Mouse (Mus musculus) MEL (cell line): ENCODE data around the gene Pet100. TPM values are rescaled to one million over a fixed set of nuclear protein-coding genes. Genes with fewer than 3 reads are reported as not detected.

Experiments
- DNase-seq: peaks from one replicate; pipeline ENCODE4 v3.0.0; 2011; ENCODE audit warnings: low read depth, low spot score
- H3K27ac ChIP-seq: 2 replicates; pipeline ENCODE4 v1.5.1; 2012; ENCODE audit warnings: low read depth, mild to moderate bottlenecking, control low read depth, low read length, moderate library complexity; ENCODE audit not compliant: control insufficient read depth
- H3K27me3 ChIP-seq, 2 experiments: fragments of 150-350 bp in 1 of 2; sonication (generic) in 1 of 2; 2 replicates each; pipeline ENCODE4 v1.6.1; 2012; ENCODE audit warnings: low read length in 2 of 2, mild to moderate bottlenecking in 2 of 2, improper control_type of control experiment in 1 of 2, moderate library complexity in 1 of 2; ENCODE audit not compliant: insufficient read depth in 2 of 2, control insufficient read depth in 1 of 2
- H3K36me3 ChIP-seq, 2 experiments: 2 replicates each; pipeline ENCODE4 v1.6.1; 2012 to 2014; ENCODE audit warnings: low read length in 2 of 2, improper control_type of control experiment in 1 of 2, inconsistent platforms in 1 of 2, mild to moderate bottlenecking in 1 of 2; ENCODE audit not compliant: insufficient read depth in 2 of 2, control insufficient read depth in 1 of 2
- H3K4me1 ChIP-seq, 2 experiments: fragments of 150-350 bp in 1 of 2; sonication (generic) in 1 of 2; 2 replicates each; pipeline ENCODE4 v1.6.1; 2012; ENCODE audit warnings: low read length in 2 of 2, improper control_type of control experiment in 1 of 2, mild to moderate bottlenecking in 1 of 2; ENCODE audit not compliant: insufficient read depth in 2 of 2, control insufficient read depth in 1 of 2
- H3K4me3 ChIP-seq, 2 experiments: fragments of 150-350 bp in 1 of 2; sonication (generic) in 1 of 2; 2 replicates each; pipeline ENCODE4 v1.5.1; 2012; ENCODE audit warnings: low read depth in 2 of 2, low read length in 2 of 2, mild to moderate bottlenecking in 2 of 2, moderate library complexity in 2 of 2, control low read depth in 1 of 2, improper control_type of control experiment in 1 of 2; ENCODE audit not compliant: control insufficient read depth in 1 of 2, insufficient read depth in 1 of 2
- H3K79me2 ChIP-seq: 2 replicates; pipeline ENCODE4 v1.6.1; 2012; ENCODE audit warnings: mild to moderate bottlenecking, low read length, moderate library complexity; ENCODE audit not compliant: control insufficient read depth, poor library complexity, insufficient read depth
- H3K9ac ChIP-seq: 2 replicates; pipeline ENCODE4 v1.6.1; 2012; ENCODE audit warnings: low read depth, mild to moderate bottlenecking, control low read depth, low read length, moderate library complexity; ENCODE audit not compliant: control insufficient read depth, poor library complexity, severe bottlenecking
- H3K9me3 ChIP-seq: fragments of 150-350 bp; sonication (generic); replicated peaks from 2 replicates; pipeline ENCODE4 v1.6.1; 2012; ENCODE audit warnings: mild to moderate bottlenecking, low read length, improper control_type of control experiment, moderate library complexity; ENCODE audit not compliant: insufficient read depth
- BHLHE40 ChIP-seq: IDR thresholded peaks from 2 replicates; pipeline ENCODE4 v1.6.1; 2012; ENCODE audit warnings: low read depth, mild to moderate bottlenecking, inconsistent platforms, low read length, improper control_type of control experiment, borderline replicate concordance
- CHD1 ChIP-seq: IDR thresholded peaks from 2 replicates; pipeline ENCODE4 v1.6.1; 2012; ENCODE audit warnings: low read depth, mild to moderate bottlenecking, inconsistent platforms, low read length, improper control_type of control experiment
- CHD2 ChIP-seq: IDR thresholded peaks from 2 replicates; pipeline ENCODE4 v1.6.1; 2011; ENCODE audit warnings: low read length, improper control_type of control experiment
- E2F4 ChIP-seq: IDR thresholded peaks from 2 replicates; pipeline ENCODE4 v1.6.1; 2011; ENCODE audit warnings: low read depth, low read length, improper control_type of control experiment, borderline replicate concordance
- ELF1 ChIP-seq: IDR thresholded peaks from 2 replicates; pipeline ENCODE4 v1.6.1; 2014; ENCODE audit warnings: low read depth, mild to moderate bottlenecking, inconsistent platforms, low read length, improper control_type of control experiment, moderate library complexity
- GABPA ChIP-seq: IDR thresholded peaks from 2 replicates; pipeline ENCODE4 v1.6.1; 2012; ENCODE audit warnings: low read depth, mild to moderate bottlenecking, inconsistent platforms, low read length, improper control_type of control experiment, moderate library complexity
- GATA1 ChIP-seq: IDR thresholded peaks from 2 replicates; pipeline ENCODE4 v1.6.1; 2011; ENCODE audit warnings: low read depth, low read length, improper control_type of control experiment
- HCFC1 ChIP-seq: IDR thresholded peaks from 2 replicates; pipeline ENCODE4 v1.6.1; 2012; ENCODE audit warnings: low read depth, mild to moderate bottlenecking, inconsistent platforms, low read length, improper control_type of control experiment, moderate library complexity
- JUND ChIP-seq: IDR thresholded peaks from 2 replicates; pipeline ENCODE4 v1.6.1; 2011; ENCODE audit warnings: low read depth, mild to moderate bottlenecking, improper control_type of control experiment, low read length
- MAFK ChIP-seq: IDR thresholded peaks from 2 replicates; pipeline ENCODE4 v1.6.1; 2011; ENCODE audit warnings: low read depth, mild to moderate bottlenecking, low read length, improper control_type of control experiment, borderline replicate concordance
- MAX ChIP-seq: IDR thresholded peaks from 2 replicates; pipeline ENCODE4 v1.6.1; 2011; ENCODE audit warnings: low read length, improper control_type of control experiment
- MEF2A ChIP-seq: IDR thresholded peaks from 2 replicates; pipeline ENCODE4 v1.6.1; 2014; ENCODE audit warnings: low read depth, mild to moderate bottlenecking, inconsistent platforms, low read length, improper control_type of control experiment; ENCODE audit not compliant: poor library complexity, insufficient replicate concordance, severe bottlenecking; ENCODE audit errors: extremely low read depth
- MXI1 ChIP-seq: IDR thresholded peaks from 2 replicates; pipeline ENCODE4 v1.6.1; 2011; ENCODE audit warnings: mild to moderate bottlenecking, low read depth, low read length, improper control_type of control experiment
- NELFE ChIP-seq: IDR thresholded peaks from 2 replicates; pipeline ENCODE4 v1.6.1; 2011; ENCODE audit warnings: low read depth, low read length, improper control_type of control experiment
- POLR2AphosphoS2 ChIP-seq: IDR thresholded peaks from 2 replicates; pipeline ENCODE4 v1.6.1; 2011; ENCODE audit warnings: low read length, improper control_type of control experiment
- RAD21 ChIP-seq: IDR thresholded peaks from 2 replicates; pipeline ENCODE4 v1.6.1; 2011; ENCODE audit warnings: mild to moderate bottlenecking, low read depth, low read length, improper control_type of control experiment
- RCOR1 ChIP-seq: IDR thresholded peaks from 2 replicates; pipeline ENCODE4 v1.6.1; 2012; ENCODE audit warnings: low read depth, mild to moderate bottlenecking, inconsistent platforms, low read length, improper control_type of control experiment
- SMC3 ChIP-seq: IDR thresholded peaks from 2 replicates; pipeline ENCODE4 v1.6.1; 2011; ENCODE audit warnings: low read depth, low read length, improper control_type of control experiment
- TCF12 ChIP-seq: IDR thresholded peaks from 2 replicates; pipeline ENCODE4 v1.6.1; 2014; ENCODE audit warnings: low read depth, mild to moderate bottlenecking, inconsistent platforms, low read length, improper control_type of control experiment, moderate library complexity
- UBTF ChIP-seq: IDR thresholded peaks from 2 replicates; pipeline ENCODE4 v1.6.1; 2012; ENCODE audit warnings: low read depth, mild to moderate bottlenecking, inconsistent platforms, low read length, improper control_type of control experiment, moderate library complexity, borderline replicate concordance; ENCODE audit not compliant: insufficient read depth
- USF2 ChIP-seq, 2 experiments: IDR thresholded peaks; 2 replicates each; pipeline ENCODE4 v1.6.1; 2011 to 2012; ENCODE audit warnings: improper control_type of control experiment in 2 of 2, low read length in 2 of 2, borderline replicate concordance in 1 of 2, inconsistent platforms in 1 of 2, low read depth in 1 of 2, mild to moderate bottlenecking in 1 of 2; ENCODE audit not compliant: insufficient read depth in 1 of 2
- ZC3H11A ChIP-seq: IDR thresholded peaks from 2 replicates; pipeline ENCODE4 v1.6.1; 2012; ENCODE audit warnings: low read depth, mild to moderate bottlenecking, inconsistent platforms, low read length, improper control_type of control experiment
- ZMIZ1 ChIP-seq: IDR thresholded peaks from 2 replicates; pipeline ENCODE4 v1.6.1; 2012; ENCODE audit warnings: low read depth, mild to moderate bottlenecking, inconsistent platforms, low read length, improper control_type of control experiment, moderate library complexity
- ZNF384 ChIP-seq: IDR thresholded peaks from 2 replicates; pipeline ENCODE4 v1.6.1; 2012; ENCODE audit warnings: low read depth, mild to moderate bottlenecking, inconsistent platforms, low read length, improper control_type of control experiment
- polyA plus RNA-seq, 2 experiments: library from polyadenylated mRNA; stranded (reverse) in 1 of 2; unstranded in 1 of 2; fragments of >175 nt in 1 of 2; fragments of >200 nt in 1 of 2; gene quantifications; 2 replicates each; pipeline versions ENCODE4 v1.2.1 to v1.2.4; 2012; ENCODE audit warnings: low replicate concordance in 2 of 2, low read depth in 1 of 2; ENCODE audit not compliant: insufficient read length in 2 of 2, insufficient read depth in 1 of 2, missing spikeins in 1 of 2
- total RNA-seq: library from RNA; depleted of rRNA; stranded (reverse); fragments of 300-350 nt; gene quantifications from 2 replicates; pipeline ENCODE4 v1.2.3, GENCODE M21; 2012

Pet100 gene
- total and polyA plus RNA-seq, 3 experiments = 58.7 to 64.2 TPM; not detected in 1

GRCm38 (mm10) chr8:3606593-3606992, 14.8 kb upstream of the Pet100 start:
- Histone ChIP-seq H3K9ac (peak overlapping the region; percentile 33), H3K27ac (0 out of 2 replicates have a peak overlapping the region, but pooled peaks have one; percentile 15), H3K4me1 (peaks cover 0 to 18% of the 10 kb centered on the region in 2 experiments; a peak in 2 of 4 replicates), H3K9me3 (no peaks in the 10 kb centered on the region), H3K27me3 (no peaks in the 10 kb centered on the region), H3K4me3 (no peak overlapping the region), H3K36me3 (peaks cover 0 to 11% of the 10 kb centered on the region in 2 experiments), H3K79me2 (no peaks in the 10 kb centered on the region)
- TF ChIP-seq TCF12 = no peak
- TF ChIP-seq GATA1 = no peak
- no peak for TF ChIP-seq CHD2
- TF ChIP-seq GABPA = no peak
- TF ChIP-seq JUND = no peak
- no peak for TF ChIP-seq HCFC1
- TF ChIP-seq RCOR1 = no peak
- TF ChIP-seq POLR2AphosphoS2 = no peak
- TF ChIP-seq MXI1 = no peak
- no peak for TF ChIP-seq ZMIZ1
- TF ChIP-seq RAD21 = no peak
- TF ChIP-seq SMC3 = no peak
- no peak for TF ChIP-seq NELFE
- TF ChIP-seq ELF1 = no peak
- TF ChIP-seq MAFK = no peak
- TF ChIP-seq BHLHE40 = no peak
- TF ChIP-seq USF2 (IDR thresholded peaks at IDR 0.05; ENCODE audit: borderline replicate concordance in 1 of 2, insufficient read depth in 1 of 2, low read depth in 1 of 2, low read length in 2 of 2) = no peak
- TF ChIP-seq E2F4 = no peak
- DNase-seq = peak; percentile 48

- Histone ChIP-seq H3K4me1 (peaks cover 0 to 18% of the 10 kb centered on the region in 2 experiments; a peak in 2 of 4 replicates), H3K79me2 (no peaks in the 10 kb centered on the region), H3K4me3 (no peak overlapping the region), H3K27ac (no peak overlapping the region), H3K9me3 (no peaks in the 10 kb centered on the region), H3K36me3 (peaks cover 0 to 11% of the 10 kb centered on the region in 2 experiments), H3K27me3 (no peaks in the 10 kb centered on the region), H3K9ac (no peak overlapping the region)
- DNase-seq = no peak
- TF ChIP-seq MAX = no peak
- no peak for TF ChIP-seq GABPA
- no peak for TF ChIP-seq MEF2A
- TF ChIP-seq NELFE = no peak
- no peak for TF ChIP-seq ZNF384
- TF ChIP-seq CHD1 = no peak
- TF ChIP-seq UBTF = no peak
- no peak for TF ChIP-seq HCFC1
- TF ChIP-seq ZC3H11A = no peak
- no peak for TF ChIP-seq USF2 (IDR thresholded peaks at IDR 0.05; ENCODE audit: borderline replicate concordance in 1 of 2, insufficient read depth in 1 of 2, low read depth in 1 of 2, low read length in 2 of 2)
- TF ChIP-seq SMC3 = no peak
- TF ChIP-seq JUND = no peak
- no peak for TF ChIP-seq MXI1
These were observed 13.5 kb upstream of the Pet100 start for GRCm38 (mm10) chr8:3607822-3608221.
